Mouse (Mus musculus) MEL (cell line): Measurements from ENCODE around the gene Med1. TPM values are rescaled to one million over a fixed set of nuclear protein-coding genes. Genes with fewer than 3 reads are reported as not detected.

Source experiments
- DNase-seq: peaks from one replicate; pipeline ENCODE4 v3.0.0; 2011; ENCODE audit warnings: low read depth, low spot score
- H3K27ac ChIP-seq: 2 replicates; pipeline ENCODE4 v1.5.1; 2012; ENCODE audit warnings: low read depth, mild to moderate bottlenecking, control low read depth, low read length, moderate library complexity; ENCODE audit not compliant: control insufficient read depth
- H3K27me3 ChIP-seq, 2 experiments: fragments of 150-350 bp in 1 of 2; sonication (generic) in 1 of 2; 2 replicates each; pipeline ENCODE4 v1.6.1; 2012; ENCODE audit warnings: low read length in 2 of 2, mild to moderate bottlenecking in 2 of 2, improper control_type of control experiment in 1 of 2, moderate library complexity in 1 of 2; ENCODE audit not compliant: insufficient read depth in 2 of 2, control insufficient read depth in 1 of 2
- H3K36me3 ChIP-seq, 2 experiments: 2 replicates each; pipeline ENCODE4 v1.6.1; 2012 to 2014; ENCODE audit warnings: low read length in 2 of 2, improper control_type of control experiment in 1 of 2, inconsistent platforms in 1 of 2, mild to moderate bottlenecking in 1 of 2; ENCODE audit not compliant: insufficient read depth in 2 of 2, control insufficient read depth in 1 of 2
- H3K4me1 ChIP-seq, 2 experiments: fragments of 150-350 bp in 1 of 2; sonication (generic) in 1 of 2; 2 replicates each; pipeline ENCODE4 v1.6.1; 2012; ENCODE audit warnings: low read length in 2 of 2, improper control_type of control experiment in 1 of 2, mild to moderate bottlenecking in 1 of 2; ENCODE audit not compliant: insufficient read depth in 2 of 2, control insufficient read depth in 1 of 2
- H3K4me3 ChIP-seq, 2 experiments: fragments of 150-350 bp in 1 of 2; sonication (generic) in 1 of 2; 2 replicates each; pipeline ENCODE4 v1.5.1; 2012; ENCODE audit warnings: low read depth in 2 of 2, low read length in 2 of 2, mild to moderate bottlenecking in 2 of 2, moderate library complexity in 2 of 2, control low read depth in 1 of 2, improper control_type of control experiment in 1 of 2; ENCODE audit not compliant: control insufficient read depth in 1 of 2, insufficient read depth in 1 of 2
- H3K79me2 ChIP-seq: 2 replicates; pipeline ENCODE4 v1.6.1; 2012; ENCODE audit warnings: mild to moderate bottlenecking, low read length, moderate library complexity; ENCODE audit not compliant: control insufficient read depth, poor library complexity, insufficient read depth
- H3K9ac ChIP-seq: 2 replicates; pipeline ENCODE4 v1.6.1; 2012; ENCODE audit warnings: low read depth, mild to moderate bottlenecking, control low read depth, low read length, moderate library complexity; ENCODE audit not compliant: control insufficient read depth, poor library complexity, severe bottlenecking
- H3K9me3 ChIP-seq: fragments of 150-350 bp; sonication (generic); replicated peaks from 2 replicates; pipeline ENCODE4 v1.6.1; 2012; ENCODE audit warnings: mild to moderate bottlenecking, low read length, improper control_type of control experiment, moderate library complexity; ENCODE audit not compliant: insufficient read depth
- BHLHE40 ChIP-seq: IDR thresholded peaks from 2 replicates; pipeline ENCODE4 v1.6.1; 2012; ENCODE audit warnings: low read depth, mild to moderate bottlenecking, inconsistent platforms, low read length, improper control_type of control experiment, borderline replicate concordance
- CHD1 ChIP-seq: IDR thresholded peaks from 2 replicates; pipeline ENCODE4 v1.6.1; 2012; ENCODE audit warnings: low read depth, mild to moderate bottlenecking, inconsistent platforms, low read length, improper control_type of control experiment
- CTCF ChIP-seq, 3 experiments: IDR thresholded peaks in 2 of 3; conservative IDR thresholded peaks in 1 of 3; 2 replicates each; pipeline ENCODE4 v1.5.1; 2011 to 2012; ENCODE audit warnings: low read length in 3 of 3, low read depth in 2 of 3, mild to moderate bottlenecking in 2 of 3, improper control_type of control experiment in 1 of 3, inconsistent platforms in 1 of 3, mixed read lengths in 1 of 3, moderate library complexity in 1 of 3; ENCODE audit not compliant: control insufficient read depth in 1 of 3, insufficient read depth in 1 of 3, poor library complexity in 1 of 3, severe bottlenecking in 1 of 3
- E2F4 ChIP-seq: IDR thresholded peaks from 2 replicates; pipeline ENCODE4 v1.6.1; 2011; ENCODE audit warnings: low read depth, low read length, improper control_type of control experiment, borderline replicate concordance
- ELF1 ChIP-seq: IDR thresholded peaks from 2 replicates; pipeline ENCODE4 v1.6.1; 2014; ENCODE audit warnings: low read depth, mild to moderate bottlenecking, inconsistent platforms, low read length, improper control_type of control experiment, moderate library complexity
- EP300 ChIP-seq, 2 experiments: IDR thresholded peaks; 2 replicates each; pipeline ENCODE4 v1.6.1; 2011; ENCODE audit warnings: improper control_type of control experiment in 2 of 2, low read length in 2 of 2, low read depth in 1 of 2, mild to moderate bottlenecking in 1 of 2
- ETS1 ChIP-seq: IDR thresholded peaks from 2 replicates; pipeline ENCODE4 v1.6.1; 2012; ENCODE audit warnings: low read depth, mild to moderate bottlenecking, inconsistent platforms, low read length, improper control_type of control experiment, moderate library complexity
- HCFC1 ChIP-seq: IDR thresholded peaks from 2 replicates; pipeline ENCODE4 v1.6.1; 2012; ENCODE audit warnings: low read depth, mild to moderate bottlenecking, inconsistent platforms, low read length, improper control_type of control experiment, moderate library complexity
- JUND ChIP-seq: IDR thresholded peaks from 2 replicates; pipeline ENCODE4 v1.6.1; 2011; ENCODE audit warnings: low read depth, mild to moderate bottlenecking, improper control_type of control experiment, low read length
- MAFK ChIP-seq: IDR thresholded peaks from 2 replicates; pipeline ENCODE4 v1.6.1; 2011; ENCODE audit warnings: low read depth, mild to moderate bottlenecking, low read length, improper control_type of control experiment, borderline replicate concordance
- MAX ChIP-seq: IDR thresholded peaks from 2 replicates; pipeline ENCODE4 v1.6.1; 2011; ENCODE audit warnings: low read length, improper control_type of control experiment
- MAZ ChIP-seq: IDR thresholded peaks from 2 replicates; pipeline ENCODE4 v1.6.1; 2012; ENCODE audit warnings: low read depth, mild to moderate bottlenecking, inconsistent platforms, low read length, improper control_type of control experiment
- MEF2A ChIP-seq: IDR thresholded peaks from 2 replicates; pipeline ENCODE4 v1.6.1; 2014; ENCODE audit warnings: low read depth, mild to moderate bottlenecking, inconsistent platforms, low read length, improper control_type of control experiment; ENCODE audit not compliant: poor library complexity, insufficient replicate concordance, severe bottlenecking; ENCODE audit errors: extremely low read depth
- MXI1 ChIP-seq: IDR thresholded peaks from 2 replicates; pipeline ENCODE4 v1.6.1; 2011; ENCODE audit warnings: mild to moderate bottlenecking, low read depth, low read length, improper control_type of control experiment
- MYC ChIP-seq: IDR thresholded peaks from 2 replicates; pipeline ENCODE4 v1.6.1; 2011; ENCODE audit warnings: low read depth, mild to moderate bottlenecking, low read length, improper control_type of control experiment, moderate library complexity
- NELFE ChIP-seq: IDR thresholded peaks from 2 replicates; pipeline ENCODE4 v1.6.1; 2011; ENCODE audit warnings: low read depth, low read length, improper control_type of control experiment
- NRF1 ChIP-seq: IDR thresholded peaks from 2 replicates; pipeline ENCODE4 v1.6.1; 2014; ENCODE audit warnings: low read depth, mild to moderate bottlenecking, inconsistent platforms, low read length, improper control_type of control experiment, moderate library complexity; ENCODE audit not compliant: poor library complexity, insufficient read depth, severe bottlenecking
- POLR2A ChIP-seq, 2 experiments: IDR thresholded peaks; 2 replicates each; pipeline ENCODE4 v1.6.1; 2011 to 2012; ENCODE audit warnings: low read length in 2 of 2, mild to moderate bottlenecking in 2 of 2, control low read depth in 1 of 2, improper control_type of control experiment in 1 of 2, low read depth in 1 of 2, moderate library complexity in 1 of 2; ENCODE audit not compliant: control insufficient read depth in 1 of 2, insufficient read depth in 1 of 2, poor library complexity in 1 of 2
- POLR2AphosphoS2 ChIP-seq: IDR thresholded peaks from 2 replicates; pipeline ENCODE4 v1.6.1; 2011; ENCODE audit warnings: low read length, improper control_type of control experiment
- RAD21 ChIP-seq: IDR thresholded peaks from 2 replicates; pipeline ENCODE4 v1.6.1; 2011; ENCODE audit warnings: mild to moderate bottlenecking, low read depth, low read length, improper control_type of control experiment
- SIN3A ChIP-seq: IDR thresholded peaks from 2 replicates; pipeline ENCODE4 v1.6.1; 2012; ENCODE audit warnings: low read length, improper control_type of control experiment, inconsistent platforms
- SMC3 ChIP-seq: IDR thresholded peaks from 2 replicates; pipeline ENCODE4 v1.6.1; 2011; ENCODE audit warnings: low read depth, low read length, improper control_type of control experiment
- TAL1 ChIP-seq: IDR thresholded peaks from 2 replicates; pipeline ENCODE4 v1.6.1; 2012; ENCODE audit warnings: mild to moderate bottlenecking, inconsistent platforms, low read length, moderate library complexity, mixed read lengths
- TBP ChIP-seq: IDR thresholded peaks from 2 replicates; pipeline ENCODE4 v1.8.0; 2011; ENCODE audit warnings: low read depth, low read length, improper control_type of control experiment
- TCF12 ChIP-seq: IDR thresholded peaks from 2 replicates; pipeline ENCODE4 v1.6.1; 2014; ENCODE audit warnings: low read depth, mild to moderate bottlenecking, inconsistent platforms, low read length, improper control_type of control experiment, moderate library complexity
- USF2 ChIP-seq, 2 experiments: IDR thresholded peaks; 2 replicates each; pipeline ENCODE4 v1.6.1; 2011 to 2012; ENCODE audit warnings: improper control_type of control experiment in 2 of 2, low read length in 2 of 2, borderline replicate concordance in 1 of 2, inconsistent platforms in 1 of 2, low read depth in 1 of 2, mild to moderate bottlenecking in 1 of 2; ENCODE audit not compliant: insufficient read depth in 1 of 2
- ZKSCAN1 ChIP-seq: IDR thresholded peaks from 2 replicates; pipeline ENCODE4 v1.6.1; 2012; ENCODE audit warnings: low read depth, mild to moderate bottlenecking, inconsistent platforms, low read length, improper control_type of control experiment, moderate library complexity
- ZMIZ1 ChIP-seq: IDR thresholded peaks from 2 replicates; pipeline ENCODE4 v1.6.1; 2012; ENCODE audit warnings: low read depth, mild to moderate bottlenecking, inconsistent platforms, low read length, improper control_type of control experiment, moderate library complexity
- ZNF384 ChIP-seq: IDR thresholded peaks from 2 replicates; pipeline ENCODE4 v1.6.1; 2012; ENCODE audit warnings: low read depth, mild to moderate bottlenecking, inconsistent platforms, low read length, improper control_type of control experiment
- polyA plus RNA-seq, 2 experiments: library from polyadenylated mRNA; stranded (reverse) in 1 of 2; unstranded in 1 of 2; fragments of >175 nt in 1 of 2; fragments of >200 nt in 1 of 2; gene quantifications; 2 replicates each; pipeline versions ENCODE4 v1.2.1 to v1.2.4; 2012; ENCODE audit warnings: low replicate concordance in 2 of 2, low read depth in 1 of 2; ENCODE audit not compliant: insufficient read length in 2 of 2, insufficient read depth in 1 of 2, missing spikeins in 1 of 2
- total RNA-seq: library from RNA; depleted of rRNA; stranded (reverse); fragments of 300-350 nt; gene quantifications from 2 replicates; pipeline ENCODE4 v1.2.3, GENCODE M21; 2012

The Med1 gene
- total and polyA plus RNA-seq, 3 experiments: 39.9 to 122 (median 58.6) TPM

DNA sequence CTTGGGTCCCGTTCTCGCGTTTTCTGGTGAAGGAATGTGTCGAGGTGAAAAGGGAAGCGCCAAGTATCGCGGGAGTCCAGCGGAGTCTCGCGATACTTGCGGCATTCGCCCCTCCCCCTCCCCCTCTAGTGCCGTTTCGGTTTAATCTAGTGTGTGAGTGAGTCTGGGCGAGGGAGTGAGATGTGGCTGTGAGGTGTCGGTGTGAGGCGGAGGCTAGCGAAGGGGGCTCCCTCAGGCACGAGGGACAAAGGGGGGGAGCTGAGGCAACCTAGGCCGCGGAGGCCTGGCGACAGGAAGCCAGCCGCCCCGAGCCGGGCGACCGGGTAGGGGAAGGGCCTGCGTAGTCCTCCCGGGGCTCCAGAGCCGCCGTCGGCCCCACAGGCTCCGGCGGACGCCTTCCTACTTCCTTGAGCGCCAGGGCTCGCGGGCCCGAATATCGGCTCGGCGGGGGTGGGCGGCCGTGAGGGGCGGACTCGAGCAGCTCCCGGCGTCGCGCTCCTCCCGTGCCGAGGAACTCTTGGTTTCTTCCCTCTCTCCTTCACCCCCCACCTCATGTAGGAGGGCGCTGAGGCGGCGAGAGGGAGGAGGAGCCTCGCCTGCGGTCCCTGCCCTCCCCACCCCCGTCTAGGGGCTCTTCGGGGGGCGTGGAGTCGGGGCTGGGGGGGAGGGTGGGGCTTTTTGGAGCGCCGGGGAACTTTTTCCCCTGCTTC is 9.7 kb upstream of the Med1 start, which contains the start of gene Cdk12 (continued):
- TF ChIP-seq POLR2AphosphoS2: peak; percentile 100
- TF ChIP-seq JUND: no peak
- TF ChIP-seq ZKSCAN1: no peak
- no peak for TF ChIP-seq TAL1
- TF ChIP-seq RAD21: no peak
- peak; percentile 74 for TF ChIP-seq MAX
- TF ChIP-seq MEF2A: no peak
- no peak for TF ChIP-seq EP300 (IDR thresholded peaks at IDR 0.05; ENCODE audit: low read depth in 1 of 2, low read length in 2 of 2)
- no peak for TF ChIP-seq E2F4
- TF ChIP-seq MAFK: no peak
- peak; percentile 99 for TF ChIP-seq ZMIZ1
- no peak for TF ChIP-seq SMC3
- peak; percentile 62; the same call in 1 of the 2 replicates for TF ChIP-seq TCF12
- TF ChIP-seq ETS1: peak; percentile 36; the same call in 1 of the 2 replicates
- no peak for TF ChIP-seq NRF1
- no peak for TF ChIP-seq USF2 (IDR thresholded peaks at IDR 0.05; ENCODE audit: borderline replicate concordance in 1 of 2, insufficient read depth in 1 of 2, low read depth in 1 of 2, low read length in 2 of 2)
- TF ChIP-seq BHLHE40: no peak
- peak; percentile 88 for TF ChIP-seq HCFC1

DNA sequence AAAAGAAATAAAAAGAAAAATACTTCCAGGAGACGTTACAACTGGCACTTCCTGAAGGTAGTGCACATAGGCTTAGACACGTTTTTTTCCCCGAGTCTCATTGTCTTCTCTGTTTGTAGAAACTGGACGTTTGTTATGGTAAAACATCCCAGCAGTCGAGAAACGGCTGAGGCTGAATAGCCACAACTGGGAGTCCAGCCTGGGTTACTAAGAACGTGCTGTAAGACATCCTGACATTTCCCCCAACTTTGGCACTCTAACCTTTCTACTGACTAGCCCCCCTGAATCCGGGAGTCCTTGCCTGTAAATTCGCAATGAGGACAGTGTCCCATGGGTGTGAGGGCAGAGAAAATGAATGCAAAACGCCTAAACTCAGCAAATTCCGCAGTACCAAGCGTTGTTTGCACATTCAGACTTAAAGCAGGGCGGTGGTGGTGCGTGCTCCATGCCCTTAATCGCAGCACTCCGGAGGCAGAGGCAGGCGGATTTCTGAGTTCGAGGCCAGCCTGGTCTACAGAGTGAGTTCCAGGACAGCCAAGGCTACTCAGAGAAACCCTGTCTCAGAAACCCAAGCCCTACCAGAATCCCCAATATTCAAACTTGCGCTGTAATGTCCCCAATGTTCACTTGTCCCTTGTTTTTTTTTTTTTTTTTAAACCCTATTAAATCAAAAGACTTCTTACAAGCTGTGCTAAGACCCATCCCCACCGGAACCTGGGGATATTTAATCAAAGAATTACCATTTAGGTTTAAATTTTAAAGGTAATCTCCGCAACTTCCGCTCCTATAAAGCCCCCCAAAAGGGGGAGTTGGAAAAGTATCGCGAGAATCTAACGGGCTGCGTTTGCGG is 8.9 kb upstream of the Med1 start:
- H3K9me3 ChIP-seq: no peaks in the 10 kb centered on the region
- peak; percentile 79 for DNase-seq
- TF ChIP-seq MAZ: 0 out of 2 replicates have a peak, but pooled peaks have one; percentile 25
- TF ChIP-seq POLR2A (IDR thresholded peaks at IDR 0.05; ENCODE audit: control insufficient read depth in 1 of 2, insufficient read depth in 1 of 2, low read depth in 1 of 2, low read length in 2 of 2, poor library complexity in 1 of 2): peak in 1 of 2 experiments; percentile 31; a peak in 1 of 4 replicates
- TF ChIP-seq E2F4: no peak
- TF ChIP-seq ZMIZ1: peak; percentile 39
- peak; percentile 24; the same call in 1 of the 2 replicates for TF ChIP-seq MXI1
- peak; percentile 94; the same call in 1 of the 2 replicates for TF ChIP-seq TBP
- TF ChIP-seq ELF1: peak; percentile 75
- peak; percentile 68 for TF ChIP-seq NELFE
- TF ChIP-seq MYC: peak; percentile 52; the same call in 1 of the 2 replicates
- no peak for TF ChIP-seq CTCF (IDR thresholded peaks at IDR 0.05 in 2 of 3, conservative IDR thresholded peaks at IDR 0.05 in 1 of 3; ENCODE audit: control insufficient read depth in 1 of 3, insufficient read depth in 1 of 3, low read depth in 2 of 3, low read length in 3 of 3, poor library complexity in 1 of 3, severe bottlenecking in 1 of 3)
- peak; percentile 71 for TF ChIP-seq ZNF384
- peak; percentile 76 for TF ChIP-seq SIN3A
- 0 out of 2 replicates have a peak, but pooled peaks have one; percentile 71 for TF ChIP-seq POLR2AphosphoS2
- TF ChIP-seq CHD1: no peak

More for the DNA sequence above, 8.9 kb upstream of the Med1 start:
- Histone ChIP-seq H3K4me1 (peaks cover 0 to 10% of the 10 kb centered on the region in 2 experiments), H3K27me3 (no peaks in the 10 kb centered on the region), H3K36me3 (peaks cover 2 to 14% of the 10 kb centered on the region in 2 experiments; a peak in 3 of 4 replicates), H3K4me3 (peak overlapping the region; percentile 47 to 68), H3K27ac (peak overlapping the region; percentile 86), H3K9ac (peak overlapping the region; percentile 76), H3K79me2 (peaks cover 28% of the 10 kb centered on the region)
